Mouse (Mus musculus) G1E-ER4 (cell line): ENCODE measurements around the gene Hbb-bs. TPM values are rescaled to one million over a fixed set of nuclear protein-coding genes. Genes with fewer than 3 reads are reported as not detected.

Source experiments
- GATA1 ChIP-seq: IDR thresholded peaks from one replicate; pipeline ENCODE4 v1.8.0; 2012; ENCODE audit warnings: low read length, inconsistent platforms
- polyA plus RNA-seq: library from polyadenylated mRNA; stranded (reverse); fragments of >175 nt; gene quantifications from 2 replicates; pipeline ENCODE4 v1.2.3, GENCODE M21; 2012

Hbb-bs gene
- 5,963 and 6,563 TPM in 2 replicates for polyA plus RNA-seq

GRCm38 (mm10) chr7:103827808-103828207, at the start of gene Hbb-bs:
Gene Hbb-bs (minus strand): TSS chr7:103828096.
- TF ChIP-seq GATA1, result no peak

GRCm38 (mm10) chr7:103877093-103877492, 49.2 kb upstream of the Hbb-bs start:
- TF ChIP-seq GATA1, result peak; percentile 68

- no peak for TF ChIP-seq GATA1
These were observed 46.6 kb upstream of the Hbb-bs start for GRCm38 (mm10) chr7:103874451-103874850.

- TF ChIP-seq GATA1, result no peak
These were observed 45.2 kb upstream of the Hbb-bs start for GRCm38 (mm10) chr7:103873064-103873463.

GRCm38 (mm10) chr7:103870667-103871066, 42.8 kb upstream of the Hbb-bs start:
- TF ChIP-seq GATA1, result peak; percentile 43

- peak; percentile 51 for TF ChIP-seq GATA1
These were observed 37.8 kb upstream of the Hbb-bs start for GRCm38 (mm10) chr7:103865716-103866115.

GRCm38 (mm10) chr7:103861531-103861930, 33.6 kb upstream of the Hbb-bs start:
- no peak for TF ChIP-seq GATA1

GRCm38 (mm10) chr7:103860855-103861254, 33.0 kb upstream of the Hbb-bs start:
- peak; percentile 32 for TF ChIP-seq GATA1

- peak; percentile 40 for TF ChIP-seq GATA1
These were observed 31.2 kb upstream of the Hbb-bs start for GRCm38 (mm10) chr7:103859076-103859475.

GRCm38 (mm10) chr7:103854669-103855068, 26.8 kb upstream of the Hbb-bs start:
- TF ChIP-seq GATA1, result no peak

GRCm38 (mm10) chr7:103853090-103853489, 25.2 kb upstream of the Hbb-bs start, which contains the start of gene Hbb-y:
Gene Hbb-y (minus strand): TSS chr7:103853216.
- TF ChIP-seq GATA1, result no peak

- no peak for TF ChIP-seq GATA1
These were observed 16.8 kb upstream of the Hbb-bs start for GRCm38 (mm10) chr7:103844525-103845325.

GRCm38 (mm10) chr7:103843034-103843433, 15.1 kb upstream of the Hbb-bs start, which contains the start of gene Hbb-bh1:
Gene Hbb-bh1 (minus strand): TSS chr7:103843164.
- no peak for TF ChIP-seq GATA1

- no peak for TF ChIP-seq GATA1
These were observed 12.4 kb upstream of the Hbb-bs start, which contains the start of gene Hbb-bh2 for GRCm38 (mm10) chr7:103840268-103840667. Gene Hbb-bh2 (minus strand): TSS chr7:103840520.

- TF ChIP-seq GATA1, result no peak
These were observed 1.5 kb downstream of the Hbb-bs start for GRCm38 (mm10) chr7:103826255-103826887.

GRCm38 (mm10) chr7:103825536-103826254, 2.2 kb downstream of the Hbb-bs start:
- no peak for TF ChIP-seq GATA1
